Mouse (Mus musculus) R1 (cell line): ENCODE measurements around the gene Ascc3.

ENCODE experiments used
- DNase-seq: peaks from one replicate; pipeline ENCODE4 v3.0.0-alpha.2; 2018; ENCODE audit warnings: low read depth, low spot score

Gene Ascc3

DNA sequence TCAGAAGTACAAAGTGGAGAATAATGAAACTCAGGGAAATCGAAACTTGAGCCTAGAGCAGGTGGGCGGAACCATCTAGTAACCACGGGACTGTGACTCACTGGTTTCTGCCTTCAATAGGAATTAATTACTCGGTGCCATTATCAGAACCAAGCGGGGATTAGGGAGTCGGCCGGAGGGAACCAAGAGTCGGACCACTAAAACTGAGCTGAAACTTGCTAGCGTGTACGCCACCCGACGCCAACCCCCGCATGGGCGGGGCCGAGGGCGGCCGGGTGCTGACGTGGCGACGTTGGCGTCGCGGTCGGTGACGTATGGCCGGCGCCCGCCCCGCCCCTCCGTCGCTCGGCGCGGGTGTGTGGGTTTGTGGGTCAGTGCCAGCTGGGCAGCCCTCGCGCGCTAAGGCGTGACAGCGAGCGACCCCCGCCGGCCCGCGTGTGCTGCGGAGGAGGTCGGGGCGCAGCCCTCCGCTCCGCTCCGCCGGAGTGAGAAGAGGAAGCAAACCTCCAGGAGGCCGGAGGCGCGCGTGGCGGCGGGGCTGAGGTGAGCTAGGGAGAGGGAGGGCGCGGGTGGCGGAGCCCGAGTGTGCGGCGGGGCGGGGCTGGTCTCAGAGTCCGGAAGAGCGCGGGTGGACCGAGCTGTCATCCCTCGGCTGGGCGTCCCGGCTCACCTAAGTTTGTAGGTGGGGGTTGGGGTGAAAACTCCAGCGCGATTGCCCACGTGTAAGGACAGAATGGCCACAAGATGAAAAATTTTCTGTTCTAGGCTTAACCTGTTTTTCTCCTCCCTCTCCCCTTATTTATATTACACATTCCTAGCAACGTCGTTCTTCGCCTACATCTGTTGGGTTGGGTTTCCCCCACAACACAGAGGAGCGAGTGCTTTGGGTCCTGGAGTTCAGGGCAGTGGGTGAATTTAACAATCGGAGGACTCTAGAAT, at the start of gene Ascc3:
Gene Ascc3, plus strand, starts transcription at position 315 of the 939 bp plus-strand sequence.
- peak; percentile 85 for DNase-seq

DNA sequence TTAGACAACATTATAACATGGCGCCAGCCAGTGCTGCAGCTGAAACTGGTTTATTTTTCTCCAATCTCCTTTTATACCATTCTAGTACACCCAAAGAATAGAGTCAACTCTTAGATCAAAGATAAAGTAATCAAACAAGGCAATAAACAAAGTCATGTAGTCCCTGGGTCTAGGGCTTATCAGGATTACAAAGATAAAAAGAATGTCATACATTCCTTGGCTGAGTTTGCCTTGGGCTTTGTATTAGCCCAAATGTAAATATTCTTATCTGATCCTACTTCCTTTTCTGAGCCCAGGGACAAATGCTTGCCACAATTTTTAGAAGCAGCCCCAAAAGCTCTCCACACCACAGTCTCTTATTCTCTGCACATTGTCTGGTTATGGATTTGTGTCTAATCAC, 7.7 kb upstream of the Ascc3 start:
- DNase-seq: no peak

DNA sequence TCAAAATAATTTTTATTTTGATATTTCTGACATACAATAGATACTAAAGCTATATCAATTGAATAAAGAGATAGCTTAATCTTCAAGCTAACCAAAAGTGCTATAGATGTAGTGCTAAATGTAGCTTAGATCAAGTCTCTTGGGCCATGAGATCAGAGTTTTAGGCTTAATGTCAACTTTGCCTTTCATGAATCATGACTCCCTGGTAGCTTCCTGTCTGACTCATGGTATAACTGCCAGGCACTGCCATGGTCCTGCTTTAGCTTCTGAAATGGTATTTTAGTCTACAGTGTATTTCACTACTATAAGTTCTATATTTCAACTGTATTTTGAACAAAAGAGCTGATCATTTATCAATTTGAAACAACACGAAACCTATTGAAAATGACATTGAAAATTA, 5.9 kb upstream of the Ascc3 start:
- DNase-seq: no peak

DNA sequence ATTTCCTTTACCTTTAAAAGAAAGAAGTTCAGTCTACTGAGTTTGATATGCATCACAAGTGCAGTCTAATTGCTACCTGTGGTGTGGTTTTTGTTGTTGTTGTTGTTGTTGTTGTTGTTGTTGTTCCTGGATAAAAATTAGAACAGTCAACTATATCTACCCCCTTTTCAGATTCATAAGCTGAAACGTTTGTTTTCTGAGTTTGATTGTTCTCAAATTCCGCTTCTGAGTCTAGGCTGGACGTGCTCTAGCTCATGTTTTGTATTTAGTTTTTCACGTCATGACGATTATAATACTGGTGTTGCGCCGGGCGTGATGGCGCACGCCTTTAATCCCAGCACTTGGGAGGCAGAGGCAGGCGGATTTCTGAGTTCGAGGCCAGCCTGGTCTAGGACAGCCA, 902 bp downstream of the Ascc3 start:
- DNase-seq: peak; percentile 13

DNA sequence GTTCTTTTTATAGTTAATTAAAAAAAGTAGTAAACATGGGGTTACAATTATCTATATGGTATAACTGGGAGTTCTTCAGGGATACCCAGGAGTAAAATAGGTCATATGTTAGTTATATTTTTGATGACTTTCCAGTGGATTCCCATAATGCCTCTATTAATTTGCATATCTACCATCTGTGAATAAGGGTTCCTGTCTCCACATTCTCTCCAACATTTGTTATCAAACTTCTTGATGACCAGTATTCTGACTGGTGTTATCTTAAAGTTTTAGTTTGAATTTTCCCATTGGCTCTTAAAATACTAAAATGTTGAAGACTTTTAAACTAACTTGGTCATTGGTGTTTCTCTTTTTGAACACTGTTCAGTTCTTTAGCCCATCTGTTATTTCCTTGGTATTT, 2.9 kb downstream of the Ascc3 start:
- DNase-seq: no peak

DNA sequence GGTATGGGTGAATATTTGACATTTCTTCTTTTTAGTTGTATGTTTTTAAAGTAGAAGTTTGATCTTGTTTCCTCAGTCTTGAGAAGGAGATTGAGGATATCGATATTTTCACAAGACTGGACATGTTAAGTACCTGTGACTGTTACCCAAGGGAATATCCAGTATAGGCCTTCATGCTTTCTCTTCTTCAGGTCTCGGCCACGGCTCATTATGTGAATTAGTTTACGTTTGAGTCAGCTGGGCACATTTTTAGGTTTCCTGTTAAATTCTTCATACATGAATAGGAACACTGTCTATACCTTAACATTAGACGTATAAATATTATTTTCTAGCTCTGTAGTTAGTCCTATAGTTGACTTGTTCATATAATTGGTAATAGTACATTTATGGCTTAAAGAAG, 12.4 kb downstream of the Ascc3 start:
- no peak for DNase-seq

DNA sequence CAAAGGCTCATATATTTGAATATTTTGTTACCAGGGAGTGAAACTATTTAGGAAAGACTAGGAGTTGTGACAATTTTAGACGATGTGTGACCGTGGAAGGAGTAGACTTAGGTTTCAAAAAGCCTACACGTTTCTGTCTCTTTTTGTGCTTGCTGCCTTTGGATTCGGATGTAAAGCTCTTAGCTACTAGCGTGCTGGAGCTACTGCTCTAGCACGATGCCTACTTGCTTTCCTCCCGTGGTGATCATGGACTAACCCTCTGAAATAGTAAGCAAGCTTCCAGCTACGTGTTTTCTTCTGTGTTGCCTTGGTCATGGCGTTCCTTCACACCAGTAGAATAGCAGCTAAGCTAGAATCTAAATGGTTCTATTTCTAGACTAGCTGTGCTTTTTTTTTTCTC, 21.4 kb downstream of the Ascc3 start:
- no peak for DNase-seq

DNA sequence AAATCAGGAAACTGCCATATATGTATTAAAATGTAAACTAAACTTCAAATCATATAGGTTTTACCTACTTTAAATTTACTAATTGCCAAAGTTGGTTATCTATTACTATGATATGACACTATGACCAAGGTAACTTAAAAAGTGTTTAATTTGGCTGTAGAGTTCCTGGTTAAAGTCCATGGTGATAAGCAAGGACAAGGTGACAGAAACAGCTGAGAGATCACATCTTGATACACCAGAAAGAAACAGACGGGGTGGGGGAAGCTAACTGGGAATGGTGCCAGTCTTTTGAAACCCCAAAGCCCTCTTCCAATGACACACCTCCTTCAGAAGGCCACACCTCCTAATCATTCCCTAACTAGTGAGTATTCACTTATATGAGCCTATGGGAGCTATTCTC, 33.4 kb downstream of the Ascc3 start:
- DNase-seq: peak; percentile 7

DNA sequence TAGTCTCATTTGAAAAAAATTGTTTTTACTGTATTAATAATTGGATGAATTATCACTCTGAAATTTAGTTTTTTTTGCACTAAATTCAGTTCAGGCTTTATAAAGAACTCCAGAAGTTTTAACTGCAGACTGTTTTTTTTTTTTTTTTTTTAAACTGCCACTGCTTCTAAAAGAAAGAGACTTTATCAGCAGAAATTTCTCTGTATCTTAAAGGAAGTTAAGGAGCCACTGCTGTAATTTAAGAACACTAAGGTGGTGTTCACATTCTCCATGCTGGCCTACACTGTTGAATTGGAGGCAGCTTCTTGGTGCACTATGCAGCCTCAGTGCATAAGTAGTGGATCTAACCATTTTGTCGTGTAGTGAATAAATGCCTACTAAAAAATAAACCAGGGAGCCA, 47.1 kb downstream of the Ascc3 start:
- no peak for DNase-seq

DNA sequence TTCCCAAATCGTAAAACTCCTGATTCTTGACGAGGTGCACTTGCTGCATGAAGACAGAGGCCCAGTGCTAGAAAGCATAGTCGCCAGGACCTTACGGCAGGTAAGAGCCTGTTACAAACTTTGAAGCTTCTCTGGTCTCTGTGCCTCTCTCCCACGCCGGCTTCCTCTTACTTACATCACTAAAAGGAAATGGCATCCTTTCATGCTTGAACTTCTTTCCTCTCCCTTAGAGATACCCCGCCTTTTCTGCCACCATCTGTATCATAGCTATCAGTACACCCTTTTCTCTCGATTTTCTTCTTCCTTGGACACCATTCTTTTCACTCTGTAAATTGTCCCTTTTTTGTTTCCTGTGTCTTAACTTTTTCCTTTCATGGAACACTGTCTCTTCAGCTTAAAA, 58.1 kb downstream of the Ascc3 start:
- DNase-seq: no peak

DNA sequence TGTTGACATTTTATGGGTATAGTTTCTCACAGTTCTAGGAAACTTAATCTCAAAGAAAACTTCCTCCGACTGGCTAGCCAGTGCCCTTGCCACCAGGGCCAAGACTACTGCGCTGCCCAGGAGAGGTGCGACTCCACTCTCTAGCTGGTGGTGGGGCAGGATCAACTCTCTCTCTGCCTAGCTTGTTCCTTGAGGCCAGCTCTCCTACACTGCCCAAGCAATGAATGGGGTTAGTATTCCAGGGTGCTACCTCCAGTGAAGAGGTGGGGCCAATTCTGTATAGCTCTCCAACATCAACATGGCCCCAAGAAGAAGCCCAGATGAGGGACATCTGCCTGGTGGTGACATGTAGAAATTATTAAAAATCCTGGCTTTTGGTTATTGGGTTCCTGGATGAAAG, 61.1 kb downstream of the Ascc3 start:
- no peak for DNase-seq

DNA sequence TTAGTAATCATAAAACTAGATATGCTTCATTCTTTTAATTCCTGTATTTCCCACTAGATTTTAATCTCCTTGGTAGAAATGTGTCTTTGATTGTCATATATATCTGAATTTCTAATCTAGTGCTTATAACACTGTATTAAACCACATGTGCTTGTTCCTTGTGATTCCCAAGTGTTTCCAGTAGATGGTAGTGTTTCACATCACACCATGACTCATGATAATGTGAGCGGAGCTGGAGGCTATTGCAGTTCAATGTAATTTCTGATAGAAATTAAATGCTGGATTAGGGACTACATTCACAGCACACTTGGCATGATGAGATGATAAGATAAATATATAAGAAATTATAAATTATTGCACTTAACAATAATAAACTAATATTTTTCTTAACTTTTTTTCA, 64.9 kb downstream of the Ascc3 start:
- peak; percentile 56 for DNase-seq

DNA sequence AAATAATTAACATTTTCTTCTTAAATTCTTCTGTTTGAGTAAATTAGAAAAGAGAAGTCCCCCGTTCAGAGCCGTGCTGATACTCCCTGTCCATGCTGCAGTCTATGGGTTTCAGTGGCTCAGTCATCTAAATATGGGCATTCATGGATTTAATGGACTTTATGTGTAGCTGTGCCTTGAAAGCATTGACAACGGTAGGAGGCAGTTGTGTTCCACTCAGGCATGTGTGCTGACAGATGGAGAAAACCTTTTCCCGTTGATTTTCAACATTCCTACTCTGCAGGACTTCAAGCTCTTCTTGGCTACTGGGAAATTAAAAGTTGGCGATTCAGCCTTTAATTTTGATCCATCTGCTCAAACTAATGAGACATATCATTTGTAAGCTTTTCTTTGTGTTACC, 79.0 kb downstream of the Ascc3 start:
- DNase-seq: no peak

DNA sequence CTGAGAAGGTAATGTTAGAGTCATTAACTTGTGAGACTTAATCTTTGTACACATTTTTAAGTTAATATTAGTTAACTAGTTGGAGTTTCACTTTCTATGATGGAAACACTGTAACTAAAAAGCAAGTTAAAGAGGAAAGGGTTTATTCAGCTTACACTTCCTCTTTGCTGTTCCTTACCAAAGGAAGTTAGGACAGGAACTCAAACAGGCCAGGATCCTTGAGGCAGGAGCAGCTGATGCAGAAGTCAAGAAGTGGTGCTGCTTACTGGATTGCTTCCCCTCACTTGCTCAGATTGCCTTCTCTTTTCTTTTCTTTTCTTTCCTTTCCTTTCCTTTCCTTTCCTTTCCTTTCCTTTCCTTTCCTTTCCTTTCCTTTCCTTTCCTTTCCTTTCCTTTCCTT, 97.9 kb downstream of the Ascc3 start:
- DNase-seq: no peak

DNA sequence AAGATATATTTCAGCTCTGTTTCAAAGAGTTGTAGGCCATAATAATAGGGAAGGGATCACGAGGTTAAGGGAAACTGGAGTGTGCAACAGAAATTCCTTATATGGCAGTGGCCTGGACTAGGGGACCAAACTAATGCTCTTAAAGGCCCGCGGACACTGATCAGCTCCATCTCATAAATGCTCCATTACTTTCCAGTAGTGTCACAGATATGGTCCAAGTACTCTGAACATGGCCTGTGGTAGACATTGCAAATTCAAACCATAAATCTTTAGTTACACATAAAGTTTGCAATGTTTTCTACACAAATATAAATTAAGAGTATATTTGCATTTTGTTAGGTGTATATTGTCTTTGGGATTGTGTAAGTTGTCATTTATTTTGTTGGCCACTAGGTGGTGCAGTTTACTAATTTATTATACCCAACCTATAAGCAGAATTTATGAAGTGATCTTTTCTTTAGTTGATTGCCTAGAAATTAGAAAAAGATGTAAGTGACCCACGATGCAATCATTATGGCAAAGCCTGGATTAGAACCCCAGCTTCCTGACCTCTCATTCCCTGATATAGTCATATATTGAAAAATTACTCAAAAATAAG, 106.5 kb downstream of the Ascc3 start:
- peak; percentile 18 for DNase-seq

DNA sequence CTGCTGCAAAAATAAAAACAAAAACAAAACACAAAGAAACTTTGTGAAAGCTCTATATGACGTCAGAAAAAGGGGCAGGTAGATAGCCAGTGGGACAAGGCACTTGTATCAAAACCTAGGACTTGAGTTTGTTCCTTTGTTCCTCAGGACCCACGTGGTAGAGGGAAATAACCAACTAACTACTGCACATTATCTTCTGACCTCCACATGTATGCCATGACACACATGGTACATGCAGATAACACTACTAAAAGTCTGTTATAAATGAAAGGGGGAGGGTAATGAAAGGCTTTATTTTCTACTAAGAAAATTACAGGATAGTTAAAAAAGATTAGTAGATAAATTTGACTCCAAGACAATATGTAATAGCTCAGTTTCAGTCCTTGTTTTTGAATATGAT, 109.3 kb downstream of the Ascc3 start:
- no peak for DNase-seq

DNA sequence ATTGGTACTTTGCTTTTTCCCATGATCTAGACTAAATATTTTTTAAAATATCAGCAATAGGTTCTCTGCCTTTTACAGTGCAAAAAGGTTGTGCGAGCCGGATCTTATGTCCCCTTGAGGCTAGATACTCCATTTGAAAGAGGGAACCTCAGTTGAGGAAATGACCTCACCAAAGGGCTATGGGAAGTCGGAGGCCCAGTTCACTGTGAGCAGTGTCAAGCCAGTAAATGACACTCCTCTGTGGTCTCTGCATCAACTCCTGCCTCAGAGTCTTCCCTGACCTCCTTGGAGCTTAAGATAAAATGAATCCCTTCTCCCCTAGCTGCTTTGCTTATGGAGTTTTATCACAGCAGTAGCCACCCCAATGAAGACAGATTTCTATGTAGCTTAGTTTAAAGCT, 109.9 kb downstream of the Ascc3 start:
- DNase-seq: no peak

DNA sequence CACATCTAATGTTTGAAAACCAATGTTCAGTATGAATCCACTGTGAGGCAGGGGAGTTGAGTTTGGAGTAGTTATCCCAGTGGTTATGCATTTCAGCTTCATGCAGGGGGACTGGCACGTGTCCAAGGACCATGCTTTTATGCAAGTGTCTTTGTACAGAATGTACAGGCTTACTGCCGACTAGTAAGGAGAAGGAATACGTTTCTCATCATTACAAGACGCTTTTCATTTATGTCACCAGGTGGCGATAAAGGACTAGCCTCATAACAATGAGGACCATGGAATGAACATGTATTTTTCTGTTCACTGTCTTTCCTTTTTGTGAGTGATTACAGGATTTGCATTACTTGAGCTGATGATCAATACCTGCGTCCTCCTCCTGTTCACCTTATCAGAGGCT, 111.7 kb downstream of the Ascc3 start:
- DNase-seq: peak; percentile 48

DNA sequence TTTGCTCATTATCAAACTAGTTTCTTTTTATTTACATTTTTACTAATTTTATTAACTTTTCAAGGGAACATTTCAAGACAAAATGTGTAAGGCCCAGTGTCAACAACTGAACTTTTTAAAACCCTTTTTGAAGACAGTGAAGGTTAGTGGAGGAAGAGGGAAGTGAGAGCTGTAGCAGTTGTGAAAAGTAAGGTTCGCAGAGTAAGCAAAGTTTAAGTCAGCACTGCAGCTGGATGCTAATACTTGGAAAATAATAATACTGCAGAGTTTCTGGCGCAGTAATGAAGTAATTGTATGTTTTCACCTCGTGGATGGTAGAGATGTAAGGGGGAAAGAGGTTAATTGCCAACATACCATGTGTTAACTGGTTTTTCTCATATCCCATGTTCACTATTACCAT, 112.4 kb downstream of the Ascc3 start:
- DNase-seq: no peak

DNA sequence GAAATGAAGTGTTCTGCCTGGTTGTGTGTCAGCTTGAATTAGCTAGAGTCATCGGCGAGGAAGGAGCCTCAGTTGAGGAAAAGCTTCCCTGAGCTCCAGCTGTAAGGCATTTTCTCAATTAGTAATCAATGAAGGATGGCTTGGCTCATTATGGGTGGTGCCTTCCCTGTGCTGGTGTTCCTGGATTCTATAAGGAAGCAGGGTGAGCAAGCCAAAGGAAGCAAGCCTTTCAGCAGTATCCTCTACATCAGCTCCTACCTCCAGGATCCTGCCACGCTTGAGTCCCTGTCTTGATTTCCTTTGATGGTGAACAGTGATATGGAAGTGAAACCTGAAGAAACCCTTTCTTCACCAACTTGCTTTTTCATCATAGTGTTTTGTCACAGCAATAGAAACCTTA, 118.8 kb downstream of the Ascc3 start:
- DNase-seq: no peak

DNA sequence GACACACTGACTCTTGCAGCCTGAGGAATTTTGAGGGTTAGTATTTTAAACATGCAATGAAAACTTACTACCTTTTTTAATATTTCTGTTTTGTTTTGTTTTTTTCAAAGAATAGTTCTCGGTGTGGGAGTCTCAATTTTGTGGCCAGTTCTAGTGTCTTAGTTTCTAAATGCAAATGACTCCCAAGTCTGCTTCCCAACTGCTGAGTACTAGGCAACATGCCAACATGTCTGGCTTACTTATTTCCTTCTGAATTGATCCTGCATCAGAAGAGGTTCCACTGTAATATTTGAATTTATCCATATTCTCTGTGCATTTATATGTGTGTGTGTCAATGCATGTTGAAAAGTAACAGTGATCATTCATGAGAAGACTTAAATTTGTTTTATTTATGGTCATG, 119.3 kb downstream of the Ascc3 start:
- no peak for DNase-seq

DNA sequence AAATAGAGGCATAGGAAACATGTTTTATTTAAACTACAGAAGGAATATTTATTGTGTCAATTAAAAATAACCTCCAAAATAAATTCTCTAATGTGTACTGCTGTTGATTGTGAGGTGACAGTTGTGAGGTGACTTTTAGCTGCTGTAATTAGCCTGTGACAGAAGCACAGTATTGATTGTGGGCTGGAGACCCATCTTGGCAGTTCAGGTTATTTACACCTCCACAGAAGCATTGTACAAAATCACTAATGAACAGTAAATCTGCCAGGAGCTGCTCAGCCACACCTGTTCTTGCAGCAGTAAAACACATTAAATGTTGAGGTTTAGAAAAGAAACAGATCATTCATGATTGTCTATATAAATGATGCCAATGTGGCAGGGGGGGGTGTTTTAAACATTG, 141.0 kb downstream of the Ascc3 start:
- DNase-seq: no peak

DNA sequence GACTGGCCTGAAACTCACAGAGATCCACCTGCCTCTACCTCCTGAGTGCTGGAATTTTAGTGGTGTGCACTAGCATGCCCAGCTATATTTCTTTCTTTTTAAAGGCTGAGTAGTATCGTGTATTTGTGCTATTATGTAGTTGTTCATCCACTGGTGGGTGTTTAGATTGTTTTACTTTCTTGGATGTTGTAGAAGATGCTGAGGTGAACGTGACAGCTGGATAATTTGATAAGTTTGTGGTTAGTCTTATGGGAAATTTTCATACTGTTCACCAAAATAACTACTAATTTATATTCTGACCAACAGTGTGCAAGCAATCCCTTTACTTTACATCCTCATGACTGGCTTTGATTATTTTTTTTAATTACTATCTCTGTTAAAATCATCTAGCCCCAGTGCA, 169.6 kb downstream of the Ascc3 start:
- no peak for DNase-seq
